Mouse (Mus musculus): ENCODE results near the gene Tent5b.

The Tent5b gene

DNA sequence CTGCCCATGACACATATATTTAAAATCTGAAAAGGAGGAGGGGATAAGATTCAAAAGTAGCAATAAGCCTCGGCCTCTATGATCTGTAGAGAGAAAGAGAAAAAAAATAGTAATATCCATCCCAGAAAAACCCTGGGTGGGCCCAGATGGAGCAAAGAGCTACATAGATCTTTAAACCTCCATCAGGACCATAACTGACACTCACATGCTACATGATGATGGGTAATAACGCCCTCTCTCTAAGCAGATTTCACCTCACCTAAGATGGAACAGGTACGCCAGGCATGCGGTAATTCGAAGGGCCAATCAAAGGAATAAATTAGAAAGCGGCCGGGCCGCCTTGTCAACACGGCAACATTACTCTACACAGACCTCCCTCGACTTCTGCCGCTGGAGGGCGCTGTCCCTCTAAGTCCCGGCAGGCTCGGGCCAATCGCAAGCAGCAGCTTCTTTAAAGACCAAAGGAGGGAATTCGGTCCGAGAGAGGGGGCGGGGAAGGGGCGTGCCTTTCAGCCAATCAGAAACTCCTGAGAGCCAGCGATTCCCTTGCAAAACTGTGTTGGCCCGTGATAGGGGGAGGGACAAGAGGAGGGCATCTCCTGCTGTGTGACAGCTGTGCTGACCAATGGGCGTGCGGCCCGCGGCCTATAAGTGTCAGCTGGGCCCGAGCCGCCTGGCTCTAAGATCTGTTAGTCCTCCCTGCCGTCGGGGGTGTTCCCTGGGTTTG lies at the start of gene Tent5b:
TSS of gene Tent5b (plus strand) at position 675 of the 727 bp plus-strand sequence.
- DNase-seq: peak; percentile 100

DNA sequence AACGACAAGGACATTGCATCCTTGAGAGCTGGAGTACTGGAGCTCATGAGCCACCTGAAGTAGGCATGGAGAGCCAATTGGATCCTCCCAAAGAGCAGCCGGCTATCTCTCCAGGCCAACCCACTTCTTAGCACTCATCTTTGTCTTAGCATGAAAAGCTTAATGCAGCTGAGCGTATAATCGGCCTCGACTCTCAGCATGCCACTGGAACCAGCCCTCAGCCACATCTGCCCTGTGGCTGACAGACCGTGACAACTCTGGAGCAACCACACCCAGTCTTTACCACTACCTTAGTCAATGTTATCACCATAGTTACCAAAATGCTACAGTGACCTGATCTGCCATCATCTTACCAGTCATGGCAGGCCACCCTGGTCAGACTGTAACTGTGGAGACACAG lies 48.4 kb upstream of the Tent5b start:
- DNase-seq: no peak

DNA sequence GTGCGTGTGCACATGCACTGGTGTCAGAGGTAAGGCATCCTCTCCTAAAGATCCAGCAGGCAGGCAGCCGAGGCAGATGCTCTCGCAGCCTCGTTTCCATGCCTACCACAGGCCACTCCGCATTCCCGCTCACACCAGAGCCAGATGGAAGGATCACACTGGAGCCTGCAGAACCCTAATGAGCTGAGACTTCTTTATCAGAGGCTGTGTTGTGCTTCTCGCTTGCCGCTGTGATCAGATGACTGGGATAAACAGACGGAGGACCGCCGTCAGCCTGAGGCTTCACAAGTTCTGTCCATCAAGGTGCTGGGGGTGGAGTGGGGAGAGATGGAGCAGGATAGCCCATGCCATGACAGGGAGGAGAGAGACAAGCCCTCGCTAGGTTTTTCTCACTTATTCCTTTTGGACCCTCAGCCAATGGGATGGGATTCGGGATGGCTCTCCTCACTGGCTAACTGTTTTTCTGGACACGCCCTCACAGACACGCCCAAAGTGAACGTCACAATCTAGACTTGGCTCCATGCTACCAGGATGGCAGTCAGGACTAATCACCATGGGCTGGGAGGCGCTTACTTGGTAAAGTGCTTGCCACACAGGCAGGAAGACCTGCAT lies 47.3 kb upstream of the Tent5b start:
- DNase-seq: no peak

DNA sequence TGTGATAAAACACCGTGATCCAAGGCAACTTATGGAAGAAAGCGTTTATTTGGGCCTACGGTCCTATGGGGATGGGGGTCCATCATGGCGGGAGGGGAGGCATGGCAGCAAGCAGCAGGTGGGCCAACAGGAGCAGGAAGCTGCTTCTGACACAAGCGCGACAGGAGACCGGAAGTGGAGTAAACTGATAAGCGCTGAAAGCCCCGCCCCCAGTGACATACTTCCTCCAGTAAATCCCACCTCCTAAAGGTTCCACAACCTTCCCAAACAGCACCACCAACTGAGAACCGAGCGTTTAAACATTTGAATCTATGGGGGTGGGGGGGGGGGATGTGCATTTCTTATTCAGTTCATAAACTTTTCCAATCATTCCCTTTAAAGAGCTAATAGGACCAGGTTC lies 44.0 kb upstream of the Tent5b start:
- no peak for DNase-seq

DNA sequence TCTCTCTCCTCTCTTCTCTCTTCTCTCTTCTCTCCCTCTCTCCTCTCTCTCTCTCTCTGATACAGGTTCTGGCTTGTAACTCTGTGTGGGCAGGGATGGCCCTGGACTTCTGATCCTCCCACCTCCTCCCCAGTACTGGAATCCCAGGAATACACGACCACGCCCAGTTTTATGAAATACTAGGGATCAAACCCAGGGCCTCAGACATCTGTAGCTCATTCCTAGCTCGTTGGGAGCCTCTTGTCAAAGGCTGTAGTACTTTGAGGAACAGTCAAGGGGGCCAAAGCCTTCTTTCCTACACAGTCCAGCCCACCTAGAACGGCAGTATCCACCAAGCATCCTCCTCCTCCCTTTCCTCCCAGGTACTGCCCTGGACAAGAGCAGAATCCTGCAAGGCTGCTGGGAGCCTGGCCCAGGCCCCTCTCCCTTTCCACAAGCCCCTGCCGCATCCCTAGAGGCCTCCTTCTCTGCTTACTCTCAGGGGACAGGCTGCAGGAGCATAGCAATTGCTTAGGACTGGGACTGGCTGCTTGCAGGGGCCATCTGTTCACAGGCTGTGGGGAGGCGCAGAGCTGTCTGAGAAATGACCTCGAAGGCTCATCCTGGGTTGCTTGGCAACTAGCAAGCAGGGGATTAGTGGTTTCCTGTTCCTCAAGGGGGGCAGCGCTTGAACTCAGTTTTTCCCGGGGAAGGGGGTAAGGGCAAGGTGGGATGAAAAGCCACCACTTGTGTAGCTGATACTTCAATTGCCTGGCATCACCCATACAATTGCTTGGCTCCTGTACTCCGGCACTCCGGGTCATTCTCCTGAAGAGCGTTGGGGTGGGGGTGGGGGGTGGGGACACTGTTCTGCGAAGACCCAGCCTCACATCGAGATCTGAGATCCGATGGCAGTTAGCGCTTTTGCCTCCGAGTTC lies 40.2 kb upstream of the Tent5b start:
- peak; percentile 40 to 52 for DNase-seq

DNA sequence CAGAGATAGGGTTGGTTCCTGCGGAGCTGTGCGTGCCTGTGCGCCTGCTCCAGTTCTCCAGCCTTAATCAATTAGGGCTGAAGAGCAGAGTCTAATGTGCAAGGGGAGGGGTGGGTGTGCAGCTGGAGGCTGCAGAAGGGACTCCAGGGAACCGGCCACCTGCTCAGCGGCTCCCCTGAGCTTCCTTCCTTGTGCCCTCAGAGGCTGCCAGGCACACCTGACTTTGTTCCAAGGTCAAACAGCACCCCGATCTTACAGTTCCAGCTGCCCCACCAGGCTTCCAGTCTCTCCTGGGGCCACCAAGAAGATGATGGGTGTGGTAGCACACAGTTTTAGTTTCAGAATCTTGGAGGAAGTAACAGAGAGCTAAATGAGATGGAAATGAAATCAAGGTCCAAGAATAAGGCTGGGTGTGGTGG lies 39.5 kb upstream of the Tent5b start:
- peak in 1 of 2 experiments; percentile 30 for DNase-seq

DNA sequence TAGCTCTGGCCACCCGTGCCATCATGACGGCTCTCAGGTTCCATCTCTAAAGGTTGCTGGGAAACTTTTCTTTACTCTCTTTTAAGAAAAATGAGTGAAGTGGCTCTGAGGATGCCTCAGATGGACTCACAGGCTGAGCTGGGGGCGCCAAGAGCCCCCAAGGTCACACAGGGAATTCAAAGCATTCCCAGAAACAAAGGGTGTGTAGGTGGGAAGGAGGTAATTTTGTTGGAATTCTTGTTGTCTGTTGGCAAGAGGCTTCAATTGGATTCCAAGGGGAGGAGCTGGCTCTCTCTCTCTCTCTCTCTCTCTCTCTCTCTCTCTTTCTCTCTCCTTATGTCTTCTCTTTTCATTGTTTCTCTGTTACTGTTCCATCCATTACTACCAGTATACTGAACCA lies 37.7 kb upstream of the Tent5b start:
- DNase-seq: no peak

DNA sequence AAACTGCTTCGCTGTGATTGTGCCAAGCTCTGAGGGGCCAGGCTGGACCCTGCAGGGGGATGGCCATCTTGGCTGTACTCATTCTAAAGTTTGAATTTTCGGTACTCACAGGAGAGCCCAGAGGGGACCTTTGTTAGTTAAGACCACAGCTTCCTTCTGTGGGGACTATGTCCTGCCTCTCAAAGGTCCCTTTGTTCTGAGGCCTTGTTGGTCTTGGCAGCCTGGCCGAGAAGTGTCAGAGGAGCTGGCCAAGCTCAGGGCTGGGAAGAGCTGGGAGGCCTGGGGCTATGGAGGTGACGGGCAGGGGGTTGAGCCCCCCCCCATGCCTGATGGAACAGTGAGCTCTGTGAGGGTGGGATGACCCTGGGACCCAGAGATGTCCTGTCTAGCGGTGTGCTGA lies 36.8 kb upstream of the Tent5b start:
- DNase-seq: no peak

DNA sequence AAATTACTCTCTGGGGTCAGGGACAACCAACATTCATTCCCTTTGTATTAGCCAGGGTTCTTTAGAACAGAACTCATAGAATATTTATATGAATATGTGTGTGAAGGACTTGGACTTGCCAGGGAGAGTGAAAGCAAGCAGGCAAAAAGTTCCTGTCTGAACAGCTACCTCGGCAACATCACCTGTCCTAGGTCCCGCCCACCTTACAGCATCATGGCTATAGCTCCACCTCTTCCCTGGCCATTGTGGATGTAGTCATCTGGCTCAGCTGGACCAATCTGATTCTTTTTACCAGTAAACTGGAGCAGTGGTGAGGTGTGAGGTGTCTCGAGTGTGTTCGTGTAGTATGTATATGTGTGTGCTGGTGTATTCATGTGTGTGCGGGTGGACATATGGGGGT lies 34.2 kb upstream of the Tent5b start:
- DNase-seq: no peak

DNA sequence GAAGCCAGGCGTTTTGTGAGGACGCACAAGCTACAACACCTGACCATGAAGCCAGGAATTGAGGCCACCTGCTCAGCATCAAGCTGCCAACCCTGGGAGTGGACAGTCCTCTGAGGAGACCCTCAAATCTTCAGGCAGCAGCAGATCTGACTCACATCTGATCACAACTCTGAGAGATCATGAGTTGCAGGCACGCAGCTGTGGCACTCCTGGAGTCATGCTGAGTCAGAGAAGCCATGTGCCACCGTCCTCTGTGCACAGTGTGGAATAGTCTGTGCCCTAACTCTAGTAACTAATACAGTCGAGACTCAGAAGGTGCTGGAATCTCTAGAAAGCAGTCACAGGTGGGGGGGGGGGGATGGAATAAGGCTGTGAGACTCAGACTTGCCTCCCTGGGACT lies 32.6 kb upstream of the Tent5b start:
- no peak for DNase-seq

DNA sequence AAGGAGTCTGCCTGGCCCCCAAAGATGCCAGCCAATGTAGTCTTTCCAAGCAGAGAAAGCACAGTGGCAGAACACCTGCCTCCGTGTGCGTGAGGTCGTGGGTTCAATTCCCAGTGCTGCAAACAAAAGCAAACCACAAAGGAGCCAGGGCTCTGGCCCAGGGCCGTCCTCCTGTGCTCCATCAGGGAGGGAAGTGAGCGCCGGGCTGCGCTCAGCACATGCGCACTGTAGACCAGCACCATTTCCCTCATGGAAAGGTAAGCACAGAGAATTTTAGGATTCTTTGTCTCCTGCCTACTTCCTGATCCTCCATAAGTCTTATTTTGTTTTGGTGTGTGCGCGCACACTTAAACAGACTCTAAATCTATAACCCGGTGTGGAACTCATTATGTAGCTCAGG lies 32.0 kb upstream of the Tent5b start:
- no peak for DNase-seq

DNA sequence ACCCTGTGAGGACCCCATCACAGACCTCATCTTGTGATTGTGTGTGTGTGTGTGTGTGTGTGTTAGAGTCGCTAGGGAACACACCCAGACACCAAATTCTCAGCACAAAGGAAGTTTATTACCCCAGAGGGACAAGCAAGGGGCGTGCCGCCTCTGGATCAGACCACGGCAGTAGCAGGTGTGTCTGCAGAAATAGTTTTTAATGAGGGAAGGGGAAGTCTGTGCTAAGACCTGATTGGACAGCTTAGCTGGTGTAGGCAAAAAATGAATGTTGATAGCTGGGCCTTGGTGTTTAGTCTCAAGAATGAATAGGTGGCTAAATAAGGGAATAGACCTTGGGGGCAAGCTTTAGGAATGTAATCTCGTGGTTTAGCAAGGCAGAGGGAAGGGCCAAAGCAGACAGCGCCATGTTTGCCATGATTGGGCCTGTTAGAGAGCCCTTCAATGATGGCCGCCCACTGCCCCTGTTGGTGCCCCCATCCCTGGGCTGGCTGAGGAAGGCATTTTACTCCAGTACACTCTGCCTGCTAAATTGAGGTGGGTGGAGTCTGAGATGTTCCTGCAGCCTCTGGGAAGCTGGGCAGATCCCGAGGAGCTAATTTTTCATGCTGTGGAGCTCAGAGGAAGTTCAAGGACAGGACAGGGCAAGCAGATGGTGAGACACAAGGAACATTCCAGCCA lies 31.1 kb upstream of the Tent5b start:
- no peak for DNase-seq

DNA sequence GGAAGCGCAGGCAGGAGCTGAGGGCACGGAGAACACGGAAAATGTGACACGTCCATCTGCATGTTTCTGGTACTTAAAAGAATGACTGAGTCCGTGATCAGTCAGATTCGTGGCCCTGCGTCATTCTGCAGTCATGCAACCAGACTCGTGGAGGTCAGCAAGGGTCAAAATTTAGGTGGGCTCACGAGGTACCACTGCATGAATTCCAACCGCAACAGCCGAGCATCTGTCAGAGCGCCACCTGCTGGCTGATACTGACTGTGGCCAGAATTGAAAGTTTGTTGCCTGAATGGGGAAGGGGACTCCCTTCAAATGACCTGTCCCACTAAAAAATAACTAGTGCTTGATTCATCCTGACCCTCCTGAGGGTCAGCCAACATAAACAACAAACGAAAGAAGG lies 30.2 kb upstream of the Tent5b start:
- peak; percentile 76 to 77 for DNase-seq

DNA sequence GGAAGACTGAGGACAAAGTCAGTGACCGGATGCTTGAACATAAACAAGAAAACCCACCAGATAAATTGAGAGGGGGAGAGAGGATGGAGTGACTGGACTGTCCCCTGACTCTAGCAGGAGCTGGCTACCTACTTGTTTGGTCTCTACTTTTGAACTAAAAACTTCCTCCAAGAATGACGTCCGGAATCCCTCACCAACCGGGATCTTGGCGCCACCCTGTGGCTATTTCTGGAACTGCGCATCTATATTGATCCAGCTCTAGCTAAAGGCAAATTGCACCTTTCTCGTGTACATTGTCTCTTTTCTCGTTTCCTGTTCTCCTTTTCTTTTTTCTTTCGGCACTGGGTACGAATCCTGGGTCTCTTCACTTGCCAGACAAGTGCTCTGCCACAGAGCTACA lies 28.4 kb upstream of the Tent5b start:
- DNase-seq: peak; percentile 92 to 95

DNA sequence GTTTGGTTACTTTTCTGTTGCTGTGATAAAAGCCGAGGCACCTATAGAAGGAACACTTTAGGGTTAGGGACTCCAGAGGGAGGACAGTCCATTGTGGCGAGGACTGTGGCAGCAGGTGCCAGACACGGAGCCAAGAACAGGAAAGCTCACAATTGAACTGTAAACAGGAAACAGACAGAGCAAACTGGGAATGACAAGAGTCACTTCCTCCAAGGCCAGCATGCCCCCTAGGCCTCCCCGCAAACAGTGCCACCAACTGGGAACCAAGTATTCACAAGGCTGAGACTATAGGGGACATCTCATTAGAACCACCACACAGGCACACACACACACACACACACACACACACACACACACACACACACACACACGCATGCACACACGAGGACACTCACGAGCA lies 27.5 kb upstream of the Tent5b start:
- no peak for DNase-seq

DNA sequence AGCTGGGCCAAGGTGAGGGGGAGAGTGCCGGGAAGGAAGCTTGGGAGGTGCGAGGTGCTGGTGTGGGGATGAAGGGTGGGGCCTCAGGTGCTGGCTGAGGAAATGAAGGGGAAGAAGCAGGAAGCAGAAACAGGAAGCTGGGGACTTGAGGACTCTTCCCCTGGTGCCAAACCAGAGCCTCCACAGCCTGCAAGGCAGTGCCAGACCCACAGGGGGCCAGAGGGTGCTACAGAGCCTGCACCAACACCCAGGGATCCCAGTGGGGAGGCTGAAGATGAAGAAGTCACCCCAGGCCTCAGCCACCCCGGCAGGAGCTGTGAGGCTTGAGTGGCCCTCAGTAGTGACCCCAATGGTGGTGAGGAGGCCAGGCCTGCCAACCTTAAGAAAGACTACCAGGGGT lies 21.9 kb upstream of the Tent5b start:
- DNase-seq: no peak

DNA sequence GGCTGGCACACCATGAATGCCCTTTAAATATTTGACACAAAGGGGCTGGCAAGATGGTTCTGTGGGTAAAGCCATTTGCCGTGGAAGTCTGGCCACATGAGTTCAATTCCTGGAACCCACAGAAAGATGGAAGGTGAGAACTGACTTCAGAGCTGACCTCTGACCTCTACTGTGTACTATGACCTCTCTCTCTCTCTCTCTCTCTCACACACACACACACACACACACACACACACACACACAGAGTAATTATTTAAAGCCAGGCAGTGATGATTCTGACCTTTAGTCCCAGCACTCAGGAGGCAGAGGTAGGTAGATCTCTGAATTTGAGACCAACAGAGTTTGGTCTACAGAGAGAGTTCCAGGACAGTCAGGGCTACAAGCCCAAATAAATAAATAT lies 19.9 kb upstream of the Tent5b start:
- DNase-seq: no peak

DNA sequence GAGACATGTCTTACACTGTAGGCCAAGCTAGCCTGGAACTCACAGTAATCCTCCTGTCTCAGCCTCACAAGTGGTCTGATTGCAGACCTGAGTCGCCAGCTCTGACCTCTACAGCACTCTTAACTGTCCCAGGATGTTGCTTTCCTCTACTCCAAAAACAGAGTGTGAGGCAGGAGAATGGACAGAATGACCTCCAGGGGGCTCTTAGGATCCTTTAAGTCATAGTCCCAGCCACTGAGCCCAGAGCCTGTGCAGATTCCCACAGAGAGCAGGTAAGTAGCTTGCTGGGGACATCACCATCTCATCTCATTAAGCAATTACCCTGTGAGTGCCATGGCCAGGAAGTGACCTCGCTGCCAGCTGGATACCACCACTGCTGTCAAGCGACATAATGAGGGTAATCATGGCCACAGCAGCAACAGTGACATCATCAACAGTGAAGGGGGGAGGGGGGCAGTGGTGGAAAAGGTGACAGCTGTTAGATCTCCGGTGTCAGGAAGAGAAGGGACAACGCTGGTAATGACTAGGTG lies 19.1 kb upstream of the Tent5b start:
- DNase-seq: no peak

DNA sequence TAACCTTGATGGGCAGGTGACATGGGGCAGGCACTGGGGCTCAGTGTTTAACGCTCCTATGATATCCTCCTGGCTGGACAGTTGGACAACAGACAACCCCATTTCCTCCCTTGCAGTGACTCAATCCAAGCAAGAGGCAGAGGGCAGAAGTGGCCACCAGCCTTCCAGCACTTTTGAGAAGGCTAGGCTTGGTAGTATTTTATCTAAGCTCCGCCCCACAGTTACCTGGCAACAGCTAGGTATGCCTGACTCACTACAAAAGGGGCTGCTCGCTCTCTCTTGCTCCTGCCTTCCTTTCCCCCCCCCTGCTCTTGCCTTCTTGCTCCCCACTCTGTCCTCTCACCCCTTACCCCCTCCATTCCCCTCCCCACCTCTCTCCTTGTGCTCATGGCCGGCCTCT lies 18.6 kb upstream of the Tent5b start:
- no peak for DNase-seq

DNA sequence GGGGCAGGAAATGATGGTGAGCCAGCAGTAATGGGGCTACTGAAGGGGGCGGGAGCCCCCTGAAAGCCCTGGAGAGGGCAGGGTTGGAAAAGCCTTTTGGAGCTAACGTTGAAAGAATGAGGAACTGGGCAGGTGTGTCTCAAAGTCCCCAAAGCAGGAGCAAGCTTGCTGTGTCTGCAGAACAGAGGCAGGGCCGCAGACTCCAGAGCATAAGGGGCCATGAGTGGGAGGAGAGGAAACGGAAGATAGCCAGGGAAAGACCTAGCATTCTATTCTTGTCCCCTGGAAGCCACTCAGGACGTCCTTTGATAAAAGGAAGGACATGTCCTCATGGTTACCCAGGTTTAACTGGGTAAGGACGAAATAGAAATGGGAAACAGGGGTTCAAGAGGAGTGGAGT lies 16.7 kb upstream of the Tent5b start:
- DNase-seq: peak in 1 of 2 experiments; percentile 48

DNA sequence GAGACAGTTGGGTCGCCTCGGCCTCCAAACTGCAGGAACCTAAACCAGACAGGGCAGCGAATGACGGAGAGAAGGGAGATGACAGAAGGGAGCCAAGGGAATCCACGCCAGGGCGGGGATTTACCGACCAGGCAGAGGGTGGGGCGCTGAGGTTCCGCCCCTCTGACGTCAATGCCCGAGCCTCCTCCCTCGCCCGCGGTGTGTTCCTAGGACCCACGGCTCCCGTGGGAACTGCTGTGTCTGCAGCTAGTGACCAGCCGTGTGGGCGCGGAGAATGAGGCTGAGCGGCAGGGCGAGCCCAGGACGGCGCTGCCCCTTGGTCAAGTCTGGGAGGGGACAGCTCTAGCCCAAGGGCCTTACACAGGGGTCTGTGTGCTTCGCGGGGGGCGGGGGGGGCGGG lies 11.9 kb upstream of the Tent5b start:
- DNase-seq: peak; percentile 85 to 89

DNA sequence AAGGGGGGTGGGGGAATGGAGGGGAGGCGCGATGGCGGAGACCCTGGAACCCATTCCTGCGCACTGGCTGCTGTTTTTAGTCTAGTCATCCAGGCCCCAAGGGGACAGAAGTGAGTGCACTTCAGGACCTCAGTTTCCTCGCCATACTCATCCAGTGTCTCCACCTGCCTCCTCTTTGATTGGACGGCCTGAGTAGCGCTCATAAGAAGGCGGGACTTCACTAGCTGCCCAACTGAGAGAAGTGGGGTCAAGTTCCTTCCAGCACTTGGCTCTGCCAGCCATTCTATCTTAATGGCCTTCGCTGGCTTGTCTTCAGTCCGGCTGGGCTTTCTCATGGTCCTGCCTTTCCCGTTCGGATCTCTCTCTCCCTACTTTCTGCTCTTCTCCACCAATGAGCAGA lies 10.8 kb upstream of the Tent5b start:
- no peak for DNase-seq
